Mouse (Mus musculus) naive thymus-derived CD4-positive, alpha-beta T cell, adult 2 months (primary cell): ENCODE data around the gene Ahsa1.
"Not testable (repeated sequence)": the region's sequence is repeated elsewhere in the genome, so short reads cannot be mapped to it uniquely, and the experiment has no call there.

Source experiments
- DNase-seq: peaks from one replicate; pipeline ENCODE4 v3.0.0-alpha.2; 2011; ENCODE audit warnings: low read depth

Gene Ahsa1

GRCm38 (mm10) chr12:87281766-87282165 is 15.5 kb downstream of the Ahsa1 start:
- no peak for DNase-seq

- DNase-seq = no peak
Observed at GRCm38 (mm10) chr12:87282743-87283142, 16.5 kb downstream of the Ahsa1 start.

GRCm38 (mm10) chr12:87283706-87284105 is 17.4 kb downstream of the Ahsa1 start:
- no peak for DNase-seq

GRCm38 (mm10) chr12:87284268-87284667 is 18.0 kb downstream of the Ahsa1 start:
- DNase-seq = no peak

- DNase-seq = no peak
Observed at GRCm38 (mm10) chr12:87284726-87285125, 18.4 kb downstream of the Ahsa1 start.

- DNase-seq = no peak
Observed at GRCm38 (mm10) chr12:87289100-87289499, 22.8 kb downstream of the Ahsa1 start.

GRCm38 (mm10) chr12:87293934-87294333 is 27.7 kb downstream of the Ahsa1 start:
- no peak for DNase-seq

- peak; percentile 7 for DNase-seq
Observed at GRCm38 (mm10) chr12:87299037-87299656, 32.9 kb downstream of the Ahsa1 start.

GRCm38 (mm10) chr12:87299657-87300440 is 33.6 kb downstream of the Ahsa1 start, which contains the start of gene Ism2:
TSS of gene Ism2 (minus strand) at chr12:87299705.
- peak; percentile 6 for DNase-seq

- DNase-seq = no peak
Observed at GRCm38 (mm10) chr12:87300441-87300690, 34.1 kb downstream of the Ahsa1 start.

GRCm38 (mm10) chr12:87301189-87301588 is 34.9 kb downstream of the Ahsa1 start:
- DNase-seq = no peak

GRCm38 (mm10) chr12:87305767-87306583 is 39.7 kb downstream of the Ahsa1 start:
- DNase-seq = no peak

GRCm38 (mm10) chr12:87306584-87306844 is 40.2 kb downstream of the Ahsa1 start:
- DNase-seq = not testable (repeated sequence)

- DNase-seq = no peak
Observed at GRCm38 (mm10) chr12:87313098-87313497, 46.8 kb downstream of the Ahsa1 start.

GRCm38 (mm10) chr12:87317951-87318350 is 51.7 kb downstream of the Ahsa1 start:
- DNase-seq = no peak

GRCm38 (mm10) chr12:87319229-87319628 is 53.0 kb downstream of the Ahsa1 start:
- no peak for DNase-seq
